Mouse (Mus musculus): ENCODE results near the gene Meltf.

- TF ChIP-seq POLR2A (IDR thresholded peaks at IDR 0.05; ENCODE audit: control insufficient read depth, extremely low read depth, insufficient read depth, low read length, poor library complexity) (no peak), CTCF (IDR thresholded peaks at IDR 0.05; ENCODE audit: borderline replicate concordance, control insufficient read depth, extremely low read depth, insufficient read depth, low read length, poor library complexity) (no peak)
Measured at GRCm38 (mm10) chr16:31867736-31868135, 10.9 kb upstream of the Meltf start.
